Mouse (Mus musculus): ENCODE measurements around the gene Mcat. TPM values are rescaled to one million over a fixed set of nuclear protein-coding genes. Genes with fewer than 3 reads are reported as not detected.

Mcat gene
- polyA plus RNA-seq, 1 experiment from 2014 or later: 30.3 TPM

- H3K27me3 ChIP-seq (ENCODE audit: control insufficient read depth, insufficient read depth, low read depth, low read length): peaks cover 4% of the 10 kb centered on the region
- no peak overlapping the region for H3K9ac ChIP-seq (ENCODE audit: low read depth, low read length)
- H3K4me1 ChIP-seq (ENCODE audit: control insufficient read depth, insufficient read depth, low read length): no peaks in the 10 kb centered on the region
- H3K9me3 ChIP-seq (replicated peaks; ENCODE audit: control insufficient read depth, low read length, poor library complexity, severe bottlenecking): no peaks in the 10 kb centered on the region
- H3K27ac ChIP-seq (ENCODE audit: low read length): no peak overlapping the region
- H3K4me2 ChIP-seq (ENCODE audit: low read length): no peak overlapping the region
- ATAC-seq: no peak
- WGBS: 59% methylated on average over 11 of the region's 11 CpGs
- H3K36me3 ChIP-seq (ENCODE audit: control insufficient read depth, insufficient read depth, low read length): no peaks in the 10 kb centered on the region
- H3K4me3 ChIP-seq (ENCODE audit: low read depth, low read length): no peak overlapping the region
These were observed 6.1 kb upstream of the Mcat start for GRCm38 (mm10) chr15:83569682-83570081.

GRCm38 (mm10) chr15:83568544-83568943 is 5.0 kb upstream of the Mcat start:
- H3K4me3 ChIP-seq (ENCODE audit: low read depth, low read length): no peak overlapping the region
- H3K27me3 ChIP-seq (ENCODE audit: control insufficient read depth, insufficient read depth, low read depth, low read length): peaks cover 12% of the 10 kb centered on the region
- H3K4me2 ChIP-seq (ENCODE audit: low read length): no peak overlapping the region
- no peak overlapping the region for H3K9ac ChIP-seq (ENCODE audit: low read depth, low read length)
- WGBS: 95% methylated on average over 5 of the region's 5 CpGs
- no peaks in the 10 kb centered on the region for H3K9me3 ChIP-seq (replicated peaks; ENCODE audit: control insufficient read depth, low read length, poor library complexity, severe bottlenecking)
- H3K27ac ChIP-seq (ENCODE audit: low read length): no peak overlapping the region
- no peak for ATAC-seq
- no peaks in the 10 kb centered on the region for H3K36me3 ChIP-seq (ENCODE audit: control insufficient read depth, insufficient read depth, low read length)
- H3K4me1 ChIP-seq (ENCODE audit: control insufficient read depth, insufficient read depth, low read length): peaks cover 9% of the 10 kb centered on the region

- Histone ChIP-seq H3K4me3 (ENCODE audit: low read depth, low read length) (no peak overlapping the region), H3K4me1 (ENCODE audit: control insufficient read depth, insufficient read depth, low read length) (peaks cover 13% of the 10 kb centered on the region), H3K36me3 (ENCODE audit: control insufficient read depth, insufficient read depth, low read length) (no peaks in the 10 kb centered on the region), H3K4me2 (ENCODE audit: low read length) (no peak overlapping the region), H3K9ac (ENCODE audit: low read depth, low read length) (no peak overlapping the region), H3K9me3 (replicated peaks; ENCODE audit: control insufficient read depth, low read length, poor library complexity, severe bottlenecking) (no peaks in the 10 kb centered on the region), H3K27ac (ENCODE audit: low read length) (no peak overlapping the region), H3K27me3 (ENCODE audit: control insufficient read depth, insufficient read depth, low read depth, low read length) (peaks cover 16% of the 10 kb centered on the region)
- no peak for ATAC-seq
- WGBS: 82% methylated on average over 3 of the region's 3 CpGs
These were observed 4.1 kb upstream of the Mcat start for GRCm38 (mm10) chr15:83567728-83568127.

GRCm38 (mm10) chr15:83566006-83566405 is 2.4 kb upstream of the Mcat start:
- H3K4me3 ChIP-seq (ENCODE audit: low read depth, low read length): no peak overlapping the region
- H3K4me1 ChIP-seq (ENCODE audit: control insufficient read depth, insufficient read depth, low read length): peaks cover 13% of the 10 kb centered on the region
- H3K27ac ChIP-seq (ENCODE audit: low read length): no peak overlapping the region
- H3K27me3 ChIP-seq (ENCODE audit: control insufficient read depth, insufficient read depth, low read depth, low read length): peaks cover 16% of the 10 kb centered on the region
- no peak for ATAC-seq
- no peak overlapping the region for H3K9ac ChIP-seq (ENCODE audit: low read depth, low read length)
- H3K9me3 ChIP-seq (replicated peaks; ENCODE audit: control insufficient read depth, low read length, poor library complexity, severe bottlenecking): no peaks in the 10 kb centered on the region
- 78% methylated on average over 5 of the region's 5 CpGs for whole genome bisulfite sequencing
- H3K4me2 ChIP-seq (ENCODE audit: low read length): no peak overlapping the region
- no peaks in the 10 kb centered on the region for H3K36me3 ChIP-seq (ENCODE audit: control insufficient read depth, insufficient read depth, low read length)

GRCm38 (mm10) chr15:83565434-83565833 is 1.8 kb upstream of the Mcat start:
- H3K4me3 ChIP-seq (ENCODE audit: low read depth, low read length): no peak overlapping the region
- H3K9ac ChIP-seq (ENCODE audit: low read depth, low read length): no peak overlapping the region
- no peak overlapping the region for H3K4me2 ChIP-seq (ENCODE audit: low read length)
- no peaks in the 10 kb centered on the region for H3K36me3 ChIP-seq (ENCODE audit: control insufficient read depth, insufficient read depth, low read length)
- H3K27me3 ChIP-seq (ENCODE audit: control insufficient read depth, insufficient read depth, low read depth, low read length): peaks cover 16% of the 10 kb centered on the region
- 82% methylated on average over 3 of the region's 3 CpGs for WGBS
- no peak overlapping the region for H3K27ac ChIP-seq (ENCODE audit: low read length)
- peaks cover 13% of the 10 kb centered on the region for H3K4me1 ChIP-seq (ENCODE audit: control insufficient read depth, insufficient read depth, low read length)
- ATAC-seq: no peak
- no peaks in the 10 kb centered on the region for H3K9me3 ChIP-seq (replicated peaks; ENCODE audit: control insufficient read depth, low read length, poor library complexity, severe bottlenecking)

- Histone ChIP-seq H3K36me3 (ENCODE audit: control insufficient read depth, insufficient read depth, low read length) (no peaks in the 10 kb centered on the region), H3K4me3 (ENCODE audit: low read depth, low read length) (peak overlapping the region; percentile 13), H3K4me1 (ENCODE audit: control insufficient read depth, insufficient read depth, low read length) (peaks cover 13% of the 10 kb centered on the region), H3K9me3 (replicated peaks; ENCODE audit: control insufficient read depth, low read length, poor library complexity, severe bottlenecking) (no peaks in the 10 kb centered on the region), H3K27me3 (ENCODE audit: control insufficient read depth, insufficient read depth, low read depth, low read length) (peaks cover 16% of the 10 kb centered on the region), H3K9ac (ENCODE audit: low read depth, low read length) (peak overlapping the region; percentile 53; the same call in 1 of the 2 replicates), H3K27ac (ENCODE audit: low read length) (no peak overlapping the region), H3K4me2 (ENCODE audit: low read length) (peak overlapping the region; percentile 52)
- 2% methylated on average over 27 of the region's 27 CpGs for WGBS
- ATAC-seq: no peak
These were observed 467 bp upstream of the Mcat start for GRCm38 (mm10) chr15:83563857-83564651.

- 39% methylated on average over 15 of the region's 15 CpGs for WGBS
- peaks cover 16% of the 10 kb centered on the region for H3K27me3 ChIP-seq (ENCODE audit: control insufficient read depth, insufficient read depth, low read depth, low read length)
- no peaks in the 10 kb centered on the region for H3K9me3 ChIP-seq (replicated peaks; ENCODE audit: control insufficient read depth, low read length, poor library complexity, severe bottlenecking)
- peaks cover 13% of the 10 kb centered on the region for H3K4me1 ChIP-seq (ENCODE audit: control insufficient read depth, insufficient read depth, low read length)
- no peak overlapping the region for H3K4me3 ChIP-seq (ENCODE audit: low read depth, low read length)
- ATAC-seq: no peak
- H3K27ac ChIP-seq (ENCODE audit: low read length): no peak overlapping the region
- no peaks in the 10 kb centered on the region for H3K36me3 ChIP-seq (ENCODE audit: control insufficient read depth, insufficient read depth, low read length)
- peak overlapping the region; percentile 52; the same call in 1 of the 2 replicates for H3K4me2 ChIP-seq (ENCODE audit: low read length)
- no peak overlapping the region for H3K9ac ChIP-seq (ENCODE audit: low read depth, low read length)
These were observed 839 bp downstream of the Mcat start for GRCm38 (mm10) chr15:83562626-83563270.

GRCm38 (mm10) chr15:83560941-83561477 is 2.6 kb downstream of the Mcat start:
- ATAC-seq: no peak
- no peak overlapping the region for H3K4me2 ChIP-seq (ENCODE audit: low read length)
- WGBS: 57% methylated on average over 5 of the region's 5 CpGs

More at GRCm38 (mm10) chr15:83560941-83561477, 2.6 kb downstream of the Mcat start:
- Histone ChIP-seq H3K9ac (ENCODE audit: low read depth, low read length) (no peak overlapping the region), H3K9me3 (replicated peaks; ENCODE audit: control insufficient read depth, low read length, poor library complexity, severe bottlenecking) (no peaks in the 10 kb centered on the region), H3K27ac (ENCODE audit: low read length) (no peak overlapping the region), H3K36me3 (ENCODE audit: control insufficient read depth, insufficient read depth, low read length) (no peaks in the 10 kb centered on the region), H3K4me1 (ENCODE audit: control insufficient read depth, insufficient read depth, low read length) (peaks cover 13% of the 10 kb centered on the region), H3K27me3 (ENCODE audit: control insufficient read depth, insufficient read depth, low read depth, low read length) (peaks cover 16% of the 10 kb centered on the region), H3K4me3 (ENCODE audit: low read depth, low read length) (no peak overlapping the region)

All from midbrain, embryonic 16.5 days (tissue).